Mouse (Mus musculus) lung, postnatal 0 days (tissue): ENCODE results near the gene Kcnq1. TPM values are rescaled to one million over a fixed set of nuclear protein-coding genes. Genes with fewer than 3 reads are reported as not detected.

Experiments
- ATAC-seq: fragments of 200-750 bp; cut with Nextera tagmentation; 2 replicates; pipeline ENCODE4 v1.8.0; 2017; ENCODE audit warnings: moderate library complexity
- DNase-seq: peaks from one replicate; pipeline ENCODE4 v3.0.0-alpha.2; 2016; ENCODE audit warnings: low spot score
- H3K27ac ChIP-seq: fragments of 300-500 bp; sonication (generic); 2 replicates; pipeline ENCODE4 v1.5.1; 2014; ENCODE audit warnings: antibody characterized with exemption, mild to moderate bottlenecking, low read length, mixed read lengths
- H3K27me3 ChIP-seq: fragments of 300-500 bp; sonication (generic); replicated peaks from 2 replicates; pipeline ENCODE4 v1.6.1; 2014; ENCODE audit warnings: low read length, mixed read lengths; ENCODE audit not compliant: insufficient read depth
- H3K36me3 ChIP-seq: fragments of 300-500 bp; sonication (generic); 2 replicates; pipeline ENCODE4 v1.6.1; 2014; ENCODE audit warnings: low read length, mixed read lengths; ENCODE audit not compliant: insufficient read depth
- H3K4me1 ChIP-seq: fragments of 300-500 bp; sonication (generic); 2 replicates; pipeline ENCODE4 v1.6.1; 2014; ENCODE audit warnings: antibody characterized with exemption, low read depth, low read length, mixed read lengths; ENCODE audit not compliant: insufficient read depth
- H3K4me2 ChIP-seq: fragments of 300-500 bp; sonication (generic); replicated peaks from 2 replicates; pipeline ENCODE4 v1.6.1; 2014; ENCODE audit warnings: low read depth, mild to moderate bottlenecking, low read length, moderate library complexity, mixed read lengths
- H3K4me3 ChIP-seq: fragments of 300-500 bp; sonication (generic); 2 replicates; pipeline ENCODE4 v1.5.1; 2014; ENCODE audit warnings: low read depth, low read length
- H3K9ac ChIP-seq: fragments of 300-500 bp; sonication (generic); replicated peaks from 2 replicates; pipeline ENCODE4 v1.6.1; 2014; ENCODE audit warnings: low read depth, mild to moderate bottlenecking
- H3K9me3 ChIP-seq: fragments of 300-500 bp; sonication (generic); 2 replicates; pipeline ENCODE4 v1.6.1; 2016; ENCODE audit warnings: low read length, mixed read lengths
- CTCF ChIP-seq: IDR thresholded peaks from 2 replicates; pipeline ENCODE4 v1.5.1; 2016; ENCODE audit warnings: antibody characterized with exemption, mild to moderate bottlenecking
- EP300 ChIP-seq: IDR thresholded peaks from 2 replicates; pipeline ENCODE4 v1.6.1; 2016; ENCODE audit warnings: antibody characterized with exemption, mild to moderate bottlenecking, control low read depth
- WGBS: fragments of 180-500 bp; shearing (Covaris S2); extraction: QIAGEN DNeasy Blood & Tissue Kit; methylation state at CpG from one replicate; pipeline ENCODE4 v1.1.7; 2014; 5-methylcytosine and 5-hydroxymethylcytosine counted together
- polyA plus RNA-seq: library from polyadenylated mRNA; unstranded; fragments of >200 nt; fragmentation: Nextera tagmentation; extraction: Ambion mirVana; gene quantifications from 2 replicates; pipeline ENCODE4 v1.2.1, GENCODE M21; 2015

Gene Kcnq1
- polyA plus RNA-seq, 1 experiment from 2014 or later: 11.8 TPM

DNA sequence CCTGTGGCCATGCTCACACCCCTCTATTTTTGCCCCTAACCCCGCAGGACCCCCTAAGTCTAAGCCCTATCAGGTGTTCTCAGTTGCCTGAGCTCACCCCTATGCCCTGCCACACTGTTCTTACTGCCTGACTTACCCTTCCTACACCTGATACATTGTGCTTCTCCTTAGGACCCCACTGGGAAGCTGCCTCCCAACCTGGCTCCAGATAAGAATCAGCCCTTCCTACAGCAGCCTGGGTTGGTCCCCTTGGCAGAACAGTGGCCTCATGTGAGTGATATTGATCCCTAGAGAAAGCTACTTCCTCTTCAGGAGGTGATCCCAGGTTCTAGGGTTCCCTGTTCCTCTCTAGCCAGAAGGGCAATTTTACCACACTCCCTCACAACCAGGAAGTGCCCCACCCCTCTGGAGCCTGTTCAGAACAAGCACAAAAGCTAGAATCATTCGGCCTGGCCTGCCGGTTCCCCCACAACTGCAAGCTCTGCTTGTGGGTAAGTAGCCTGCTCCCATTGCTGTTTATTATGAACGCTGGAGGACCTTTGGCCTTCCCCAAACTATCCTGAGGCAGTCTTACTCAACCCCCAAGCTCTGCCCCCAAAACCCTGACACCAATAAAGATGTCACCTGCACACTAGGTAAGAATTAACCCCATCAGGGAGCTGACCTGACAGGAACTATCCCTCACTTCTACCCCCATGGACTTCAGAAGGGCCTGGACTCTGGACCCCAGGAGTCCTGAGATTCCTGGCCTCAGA lies 367.4 kb downstream of the Kcnq1 start, which contains the start of gene Slc22a18:
Gene Slc22a18, plus strand, starts transcription at position 390 of the 755 bp plus-strand sequence.
- 0 out of 2 replicates have a peak, but pooled peaks cover 3% of the 10 kb centered on the region for H3K4me1 ChIP-seq
- DNase-seq (peak; percentile 85), ATAC-seq (peak; percentile 73)
- H3K4me3 ChIP-seq: no peak within 1 kb of the TSS
- H3K4me2 ChIP-seq: no peak within 1 kb of the TSS
- H3K27ac ChIP-seq: no peak within 1 kb of the TSS
- H3K9ac ChIP-seq: no peak within 1 kb of the TSS
- H3K9me3 ChIP-seq: no peaks in the 10 kb centered on the region
- no peak for TF ChIP-seq EP300
- TF ChIP-seq CTCF: no peak
- 17% methylated on average over 4 of the region's 4 CpGs for whole genome bisulfite sequencing
- H3K36me3 ChIP-seq: no peaks in the 10 kb centered on the region
- no peaks in the 10 kb centered on the region for H3K27me3 ChIP-seq

DNA sequence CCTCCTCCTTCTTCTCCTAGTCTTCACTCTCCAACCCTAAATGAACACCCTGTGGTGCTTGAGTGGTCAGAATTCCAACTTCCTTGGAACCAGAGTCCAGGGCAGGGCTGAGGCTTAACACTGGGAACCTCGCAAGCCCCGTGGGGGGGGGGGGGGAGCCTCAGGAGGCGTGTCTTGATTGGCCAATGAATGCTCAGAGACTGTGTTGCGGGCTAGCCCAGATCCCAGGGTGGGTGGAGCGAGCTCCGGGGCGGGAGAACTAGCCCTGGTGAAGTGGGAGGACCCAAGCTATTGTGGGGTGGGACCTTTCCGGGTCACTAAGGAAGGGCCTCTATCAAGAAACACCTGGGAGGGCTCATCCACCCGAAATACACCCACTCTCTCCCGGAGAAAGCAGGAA lies 368.6 kb downstream of the Kcnq1 start:
- Histone ChIP-seq H3K36me3 (no peaks in the 10 kb centered on the region), H3K27ac (no peak overlapping the region), H3K9ac (no peak overlapping the region), H3K27me3 (no peaks in the 10 kb centered on the region), H3K9me3 (no peaks in the 10 kb centered on the region), H3K4me2 (no peak overlapping the region), H3K4me3 (no peak overlapping the region), H3K4me1 (0 out of 2 replicates have a peak, but pooled peaks cover 3% of the 10 kb centered on the region)
- DNase-seq (peak; percentile 24), ATAC-seq (peak; percentile 65)
- no peak for TF ChIP-seq CTCF
- no peak for TF ChIP-seq EP300
- 33% methylated on average over 10 of the region's 10 CpGs for WGBS

DNA sequence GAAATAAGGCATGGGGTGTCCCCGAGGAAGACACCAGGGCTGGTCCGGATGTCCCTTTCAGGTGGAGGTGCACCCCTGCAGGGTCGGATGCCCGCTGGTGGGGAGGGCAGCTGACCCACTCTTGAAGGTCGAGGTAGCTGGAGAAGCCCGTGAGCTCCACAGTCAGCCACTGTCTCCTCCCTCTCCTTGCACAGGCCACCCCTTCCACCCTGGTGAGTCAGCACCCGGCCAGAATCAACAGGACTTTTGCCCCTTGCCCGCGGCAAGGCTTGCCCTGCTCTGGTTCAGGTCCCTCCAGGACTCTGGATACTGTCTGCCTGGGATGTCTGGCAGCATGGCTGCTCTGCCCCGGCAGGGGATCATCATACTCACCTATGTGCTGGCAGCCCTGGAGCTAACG lies 369.7 kb downstream of the Kcnq1 start:
- ATAC-seq: no peak
- H3K4me2 ChIP-seq: no peak overlapping the region
- TF ChIP-seq CTCF (no peak), EP300 (no peak)
- H3K4me1 ChIP-seq: 0 out of 2 replicates have a peak, but pooled peaks cover 3% of the 10 kb centered on the region
- no peaks in the 10 kb centered on the region for H3K9me3 ChIP-seq
- no peak overlapping the region for H3K27ac ChIP-seq
- H3K9ac ChIP-seq: no peak overlapping the region
- H3K36me3 ChIP-seq: no peaks in the 10 kb centered on the region
- H3K27me3 ChIP-seq: no peaks in the 10 kb centered on the region
- H3K4me3 ChIP-seq: no peak overlapping the region
- WGBS: 58% methylated on average over 11 of the region's 11 CpGs
- DNase-seq: no peak

Other genes with a start within 250 kb of the Kcnq1 start
- 0.08 and 0.10 TPM in 2 replicates for gene Th, start 175.2 kb upstream of the Kcnq1 start, polyA plus RNA-seq
- gene Ascl2, start 137.1 kb upstream of the Kcnq1 start, polyA plus RNA-seq: 0.90 and 1.3 TPM in 2 replicates
- gene Tspan32, start 101.3 kb upstream of the Kcnq1 start, polyA plus RNA-seq: 6.1 and 7.8 TPM in 2 replicates
- 724 and 747 TPM in 2 replicates for gene Cd81, start 53.6 kb upstream of the Kcnq1 start, polyA plus RNA-seq
- 52.3 and 54.5 TPM in 2 replicates for gene Tssc4, start 37.1 kb upstream of the Kcnq1 start, polyA plus RNA-seq
- gene Trpm5, start 11.7 kb upstream of the Kcnq1 start, polyA plus RNA-seq: 0.65 and 0.72 TPM in 2 replicates